Mouse (Mus musculus): ENCODE results near the gene Zfp120. TPM values are rescaled to one million over a fixed set of nuclear protein-coding genes. Genes with fewer than 3 reads are reported as not detected.
"Not testable (repeated sequence)": the region's sequence is repeated elsewhere in the genome, so short reads cannot be mapped to it uniquely, and the experiment has no call there.

Zfp120 gene
- total RNA-seq (2021): 10 to 100 TPM in 1 of 2 experiments, 1 to 10 TPM in 1; 8.9 to 10.8 TPM
- long read RNA-seq, experiment 1, full-length matches to known transcripts: 7 of 7 reads
- long read RNA-seq, experiment 1, partial matches to known transcripts: 0 of 7 reads
- long read RNA-seq, experiment 1, other reads (novel, unspliced or antisense): 0 of 7 reads
- long read RNA-seq, experiment 2, full-length matches to known transcripts: 17 of 19 reads
- long read RNA-seq, experiment 2, partial matches to known transcripts: 0 of 19 reads
- long read RNA-seq, experiment 2, other reads (novel, unspliced or antisense): 2 of 19 reads

GRCm38 (mm10) chr2:150136435-150136897 is at the start of gene Zfp120:
Gene Zfp120, minus strand, starts transcription at chr2:150136708.
- DNase-seq (ENCODE audit: low spot score in 2 of 2): peak; percentile 45 to 63

GRCm38 (mm10) chr2:150181570-150181999 is 45.1 kb upstream of the Zfp120 start, which contains the start of gene Gm14139:
Gene Gm14139, plus strand, starts transcription at chr2:150181755.
- not testable (repeated sequence) for DNase-seq (ENCODE audit: low spot score in 2 of 2)

- DNase-seq (ENCODE audit: low spot score in 2 of 2): not testable (repeated sequence)
Observed at GRCm38 (mm10) chr2:150181046-150181445, 44.5 kb upstream of the Zfp120 start.

GRCm38 (mm10) chr2:150179579-150179978 is 43.1 kb upstream of the Zfp120 start, which contains the start of gene Gm10770:
Gene Gm10770, minus strand, starts transcription at chr2:150179679.
- DNase-seq (ENCODE audit: low spot score in 2 of 2): not testable (repeated sequence)

- no peak for DNase-seq (ENCODE audit: low spot score in 2 of 2)
Observed at GRCm38 (mm10) chr2:150173833-150174232, 37.3 kb upstream of the Zfp120 start.

- DNase-seq (ENCODE audit: low spot score in 2 of 2): no peak
Observed at GRCm38 (mm10) chr2:150166703-150167102, 30.2 kb upstream of the Zfp120 start.

GRCm38 (mm10) chr2:150132773-150133172 is 3.7 kb downstream of the Zfp120 start:
- DNase-seq (ENCODE audit: low spot score in 2 of 2): no peak

- DNase-seq (ENCODE audit: low spot score in 2 of 2): not testable (repeated sequence)
Observed at GRCm38 (mm10) chr2:150132002-150132401, 4.5 kb downstream of the Zfp120 start.

- DNase-seq (ENCODE audit: low spot score in 2 of 2): no peak
Observed at GRCm38 (mm10) chr2:150111247-150111912, 25.1 kb downstream of the Zfp120 start.

- DNase-seq (ENCODE audit: low spot score in 2 of 2): not testable (repeated sequence)
Observed at GRCm38 (mm10) chr2:150099618-150100017, 36.9 kb downstream of the Zfp120 start.

Other genes with a start within 250 kb of the Zfp120 start
- gene Gm10770, start 43.0 kb upstream of the Zfp120 start, total RNA-seq (2021): not detected
- gene Gm14139, start 45.0 kb upstream of the Zfp120 start, total RNA-seq (2021): 1 to 10 TPM in 1 of 2 experiments, under 1 TPM in 1; 0.50 to 1.0 TPM
- gene Zfp937, start 81.4 kb upstream of the Zfp120 start, total RNA-seq (2021): 10 to 100 TPM; 13.0 to 13.1 TPM
- gene Gm21994, start 118.9 kb upstream of the Zfp120 start, total RNA-seq (2021): 1 to 10 TPM; 9.2 to 9.5 TPM
- gene Gm14124, start 120.8 kb upstream of the Zfp120 start, total RNA-seq (2021): under 1 TPM; 0.45 to 0.59 TPM
- 1 to 10 TPM; 5.6 to 6.7 TPM for gene Gm10130, start 187.0 kb upstream of the Zfp120 start, total RNA-seq (2021)
- 10 to 100 TPM in 1 of 2 experiments, 1 to 10 TPM in 1; 8.4 to 10.1 TPM for gene 3300002I08Rik, start 226.1 kb upstream of the Zfp120 start, total RNA-seq (2021)